Mouse (Mus musculus): ENCODE data around the gene Fam78b.

DNA sequence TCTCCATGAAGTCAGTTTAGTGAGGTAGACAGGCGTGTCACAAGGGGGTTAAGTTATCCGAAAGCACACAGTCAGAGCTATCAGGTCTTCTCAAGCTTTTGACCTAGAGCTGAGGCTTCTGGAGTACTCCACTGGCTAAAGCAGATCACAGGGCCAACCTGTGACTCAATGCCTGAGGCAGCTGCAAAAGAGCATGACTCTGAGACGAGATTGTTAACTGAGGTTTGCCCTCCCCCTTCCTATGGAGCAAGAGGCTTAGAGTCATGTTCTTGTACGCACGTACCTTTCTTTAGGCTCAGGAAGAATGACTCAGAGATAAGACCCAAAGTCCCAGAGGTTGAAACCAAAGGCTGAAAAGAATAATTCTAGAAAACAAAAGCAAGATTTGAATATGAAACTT is 32.9 kb upstream of the Fam78b start:
- TF ChIP-seq CTCF (conservative IDR thresholded peaks at IDR 0.05; ENCODE audit: low read length) (no peak), POU5F1 (IDR thresholded peaks at IDR 0.05; ENCODE audit: borderline replicate concordance, low read length) (no peak)
